Mouse (Mus musculus) CH12.LX (cell line): ENCODE data around the gene Ints6. TPM values are rescaled to one million over a fixed set of nuclear protein-coding genes. Genes with fewer than 3 reads are reported as not detected.

Experiments used
- DNase-seq: peaks from one replicate; pipeline ENCODE4 v3.0.0-alpha.2; 2013; ENCODE audit errors: extremely low read depth
- H3K27ac ChIP-seq: 2 replicates; pipeline ENCODE4 v1.5.1; 2012; ENCODE audit warnings: low read depth, mild to moderate bottlenecking, control low read depth, moderate library complexity; ENCODE audit not compliant: insufficient read depth
- H3K27me3 ChIP-seq: replicated peaks from 2 replicates; pipeline ENCODE3; 2012; ENCODE audit warnings: inconsistent platforms
- H3K36me3 ChIP-seq, 2 experiments: replicated peaks in 1 of 2; 2 replicates each; pipeline versions ENCODE3 to v1.6.1; 2012; ENCODE audit warnings: inconsistent platforms in 1 of 2, low read length in 1 of 2, mild to moderate bottlenecking in 1 of 2, mixed read lengths in 1 of 2, moderate library complexity in 1 of 2; ENCODE audit not compliant: control insufficient read depth in 1 of 2, insufficient read depth in 1 of 2
- H3K4me1 ChIP-seq, 2 experiments: 2 replicates each; pipeline ENCODE4 v1.6.1; 2012; ENCODE audit warnings: inconsistent platforms in 1 of 2, moderate library complexity in 1 of 2; ENCODE audit not compliant: insufficient read depth in 2 of 2, control insufficient read depth in 1 of 2
- H3K4me2 ChIP-seq: 2 replicates; pipeline ENCODE4 v1.6.1; 2012; ENCODE audit warnings: low read depth, mild to moderate bottlenecking, control low read depth; ENCODE audit not compliant: poor library complexity, insufficient read depth, severe bottlenecking
- H3K4me3 ChIP-seq, 3 experiments: fragments of 150-350 bp in 1 of 3; sonication (generic) in 1 of 3; replicated peaks in 1 of 3; 2 replicates each; pipeline versions ENCODE3 to v1.5.1; 2011 to 2012; ENCODE audit warnings: low read depth in 2 of 3, low read length in 2 of 3, mild to moderate bottlenecking in 2 of 3, moderate library complexity in 2 of 3, control low read depth in 1 of 3, improper control_type of control experiment in 1 of 3, inconsistent platforms in 1 of 3, mixed read lengths in 1 of 3; ENCODE audit not compliant: poor library complexity in 1 of 3
- H3K79me2 ChIP-seq: replicated peaks from 2 replicates; pipeline ENCODE4 v1.6.1; 2012; ENCODE audit warnings: mild to moderate bottlenecking, moderate library complexity; ENCODE audit not compliant: control insufficient read depth, poor library complexity, insufficient read depth, severe bottlenecking; ENCODE audit errors: extremely low read depth
- H3K9ac ChIP-seq: 2 replicates; pipeline ENCODE4 v1.6.1; 2012; ENCODE audit warnings: low read depth, mild to moderate bottlenecking, control low read depth, moderate library complexity; ENCODE audit not compliant: insufficient read depth
- H3K9me3 ChIP-seq: replicated peaks from 2 replicates; pipeline ENCODE3; 2012; ENCODE audit warnings: low read length, inconsistent platforms, mixed read lengths
- BHLHE40 ChIP-seq: IDR thresholded peaks from 2 replicates; pipeline ENCODE4 v1.6.1; 2011; ENCODE audit warnings: mild to moderate bottlenecking, low read depth, low read length, improper control_type of control experiment
- CHD1 ChIP-seq: IDR thresholded peaks from 2 replicates; pipeline ENCODE4 v1.6.1; 2012; ENCODE audit warnings: low read depth, low read length, improper control_type of control experiment, inconsistent platforms
- CHD2 ChIP-seq: IDR thresholded peaks from 2 replicates; pipeline ENCODE4 v1.6.1; 2011; ENCODE audit warnings: low read length, improper control_type of control experiment
- ELF1 ChIP-seq: IDR thresholded peaks from 2 replicates; pipeline ENCODE4 v1.6.1; 2014; ENCODE audit warnings: low read depth, mild to moderate bottlenecking, inconsistent platforms, low read length, improper control_type of control experiment
- EP300 ChIP-seq: IDR thresholded peaks from 2 replicates; pipeline ENCODE4 v1.6.1; 2011; ENCODE audit warnings: low read length, improper control_type of control experiment
- ETS1 ChIP-seq: conservative IDR thresholded peaks from 2 replicates; pipeline ENCODE4 v1.6.1; 2012; ENCODE audit warnings: low read depth, mild to moderate bottlenecking, inconsistent platforms, low read length, improper control_type of control experiment, moderate library complexity
- IRF4 ChIP-seq: IDR thresholded peaks from 2 replicates; pipeline ENCODE4 v1.6.1; 2014; ENCODE audit warnings: low read depth, mild to moderate bottlenecking, inconsistent platforms, low read length, improper control_type of control experiment
- KAT2A ChIP-seq: IDR thresholded peaks from 2 replicates; pipeline ENCODE4 v1.6.1; 2012; ENCODE audit warnings: low read length, improper control_type of control experiment, inconsistent platforms; ENCODE audit not compliant: insufficient replicate concordance
- MYC ChIP-seq: IDR thresholded peaks from 2 replicates; pipeline ENCODE4 v1.6.1; 2011; ENCODE audit warnings: low read depth, mild to moderate bottlenecking, improper control_type of control experiment, low read length
- NRF1 ChIP-seq: IDR thresholded peaks from 2 replicates; pipeline ENCODE4 v1.6.1; 2014; ENCODE audit warnings: low read depth, mild to moderate bottlenecking, inconsistent platforms, low read length, improper control_type of control experiment, moderate library complexity
- PAX5 ChIP-seq: IDR thresholded peaks from 2 replicates; pipeline ENCODE4 v1.6.1; 2012; ENCODE audit warnings: low read length, inconsistent platforms, mixed read lengths
- POLR2A ChIP-seq: IDR thresholded peaks from 2 replicates; pipeline ENCODE4 v1.6.1; 2011; ENCODE audit warnings: low read depth, mild to moderate bottlenecking, improper control_type of control experiment, low read length
- POLR2AphosphoS2 ChIP-seq: IDR thresholded peaks from 2 replicates; pipeline ENCODE4 v1.6.1; 2011; ENCODE audit warnings: low read depth, low read length, improper control_type of control experiment
- SIN3A ChIP-seq: IDR thresholded peaks from 2 replicates; pipeline ENCODE4 v1.6.1; 2012; ENCODE audit warnings: low read length, improper control_type of control experiment, inconsistent platforms
- TCF12 ChIP-seq: IDR thresholded peaks from 2 replicates; pipeline ENCODE4 v1.6.1; 2014; ENCODE audit warnings: low read depth, mild to moderate bottlenecking, inconsistent platforms, low read length, improper control_type of control experiment
- UBTF ChIP-seq: IDR thresholded peaks from 2 replicates; pipeline ENCODE4 v1.6.1; 2012; ENCODE audit warnings: low read depth, mild to moderate bottlenecking, inconsistent platforms, low read length, improper control_type of control experiment, moderate library complexity
- USF2 ChIP-seq: conservative IDR thresholded peaks from 2 replicates; pipeline ENCODE4 v1.6.1; 2011; ENCODE audit warnings: low read depth, low read length, improper control_type of control experiment
- ZC3H11A ChIP-seq: IDR thresholded peaks from 2 replicates; pipeline ENCODE4 v1.6.1; 2012; ENCODE audit warnings: low read depth, mild to moderate bottlenecking, inconsistent platforms, low read length, improper control_type of control experiment
- ZMIZ1 ChIP-seq: IDR thresholded peaks from 2 replicates; pipeline ENCODE4 v1.6.1; 2012; ENCODE audit warnings: low read depth, mild to moderate bottlenecking, inconsistent platforms, low read length, improper control_type of control experiment
- dilution Hi-C: fragments of 300-500 bp; cut with MboI; formaldehyde crosslinking; loops from 2 replicates; pipeline ENCODE4 v1.14.3; 2020; ENCODE audit warnings: low sequenced_read_pairs; ENCODE audit not compliant: extremely low pct_unique_long_range_greater_than_20kb, extremely low pct_ligation_motif_present
- in situ Hi-C: fragments of 300-500 bp; cut with MboI; formaldehyde crosslinking; loops from 3 replicates; pipeline ENCODE4 v1.14.3; 2019; ENCODE audit warnings: low sequenced_read_pairs, low pct_ligation_motif_present, low pct_unique_long_range_greater_than_20kb, mixed read lengths
- polyA plus RNA-seq: library from polyadenylated mRNA; unstranded; fragments of >175 nt; gene quantifications from 2 replicates; pipeline ENCODE4 v1.2.1, GENCODE M21; 2012; ENCODE audit warnings: low read depth; ENCODE audit not compliant: insufficient read length
- total RNA-seq, 2 experiments: library from RNA; depleted of rRNA; stranded (reverse); fragments of 300-350 nt in 1 of 2; fragments of >200 nt in 1 of 2; gene quantifications; 2 replicates each; pipeline ENCODE4 v1.2.3; 2012 to 2014

Ints6 gene
- total and polyA plus RNA-seq, 3 experiments: 21.5 to 55.7 (median 44.0) TPM

GRCm38 (mm10) chr14:62775034-62775433 is 14.1 kb upstream of the Ints6 start:
- no peak for DNase-seq
- H3K36me3 ChIP-seq: no peaks in the 10 kb centered on the region

GRCm38 (mm10) chr14:62774246-62774645 is 13.3 kb upstream of the Ints6 start:
- Histone ChIP-seq H3K9me3 (no peaks in the 10 kb centered on the region), H3K4me3 (no peak overlapping the region), H3K36me3 (no peaks in the 10 kb centered on the region), H3K27me3 (no peaks in the 10 kb centered on the region), H3K9ac (no peak overlapping the region), H3K4me1 (peaks cover 4 to 11% of the 10 kb centered on the region in 2 experiments; a peak in 3 of 4 replicates), H3K4me2 (no peak overlapping the region), H3K79me2 (no peaks in the 10 kb centered on the region), H3K27ac (no peak overlapping the region)
- in situ Hi-C loops (no loop called here), dilution Hi-C loops (no loop called here)
- no peak for DNase-seq
- TF ChIP-seq MYC (no peak), UBTF (no peak), KAT2A (no peak), SIN3A (no peak), TCF12 (no peak), NRF1 (no peak), POLR2A (no peak), ELF1 (no peak)

More at GRCm38 (mm10) chr14:62775034-62775433, 14.1 kb upstream of the Ints6 start:
- in situ Hi-C loops (no loop called here), dilution Hi-C loops (no loop called here)
- no peak for TF ChIP-seq MYC
- TF ChIP-seq EP300: no peak
- Histone ChIP-seq H3K27ac (no peak overlapping the region), H3K9me3 (no peaks in the 10 kb centered on the region), H3K9ac (no peak overlapping the region), H3K79me2 (no peaks in the 10 kb centered on the region), H3K4me2 (no peak overlapping the region), H3K4me3 (no peak overlapping the region), H3K27me3 (no peaks in the 10 kb centered on the region), H3K4me1 (peaks cover 4 to 14% of the 10 kb centered on the region in 2 experiments; a peak in 3 of 4 replicates)

GRCm38 (mm10) chr14:62773766-62774165 is 12.8 kb upstream of the Ints6 start:
- H3K9ac ChIP-seq: no peak overlapping the region
- no peaks in the 10 kb centered on the region for H3K27me3 ChIP-seq
- in situ Hi-C loops: no loop called here
- peaks cover 2 to 10% of the 10 kb centered on the region in 2 experiments; a peak in 3 of 4 replicates for H3K4me1 ChIP-seq
- DNase-seq: no peak
- H3K4me3 ChIP-seq: no peak overlapping the region
- H3K27ac ChIP-seq: no peak overlapping the region
- no peaks in the 10 kb centered on the region for H3K9me3 ChIP-seq
- no peak overlapping the region for H3K4me2 ChIP-seq
- TF ChIP-seq CHD1 (no peak), PAX5 (no peak), IRF4 (no peak), ZMIZ1 (no peak), KAT2A (no peak), CHD2 (no peak), ZC3H11A (no peak), BHLHE40 (no peak), TCF12 (no peak), ETS1 (no peak), USF2 (no peak), POLR2AphosphoS2 (no peak)
- TF ChIP-seq, all 38 proteins: peak for 0
- H3K79me2 ChIP-seq: no peaks in the 10 kb centered on the region
- H3K36me3 ChIP-seq: no peaks in the 10 kb centered on the region
- dilution Hi-C loops: no loop called here
